Mouse (Mus musculus) T-helper 2 cell (primary cell): Measurements from ENCODE around the gene Tsc22d2.

Experiments
- in situ Hi-C: fragments of 300-600 bp; cut with MboI, MseI; formaldehyde crosslinking; loops from one replicate; pipeline ENCODE4 v1.15.1; 2025; ENCODE audit warnings: high pct_unique_total_duplicates

Tsc22d2 gene

DNA sequence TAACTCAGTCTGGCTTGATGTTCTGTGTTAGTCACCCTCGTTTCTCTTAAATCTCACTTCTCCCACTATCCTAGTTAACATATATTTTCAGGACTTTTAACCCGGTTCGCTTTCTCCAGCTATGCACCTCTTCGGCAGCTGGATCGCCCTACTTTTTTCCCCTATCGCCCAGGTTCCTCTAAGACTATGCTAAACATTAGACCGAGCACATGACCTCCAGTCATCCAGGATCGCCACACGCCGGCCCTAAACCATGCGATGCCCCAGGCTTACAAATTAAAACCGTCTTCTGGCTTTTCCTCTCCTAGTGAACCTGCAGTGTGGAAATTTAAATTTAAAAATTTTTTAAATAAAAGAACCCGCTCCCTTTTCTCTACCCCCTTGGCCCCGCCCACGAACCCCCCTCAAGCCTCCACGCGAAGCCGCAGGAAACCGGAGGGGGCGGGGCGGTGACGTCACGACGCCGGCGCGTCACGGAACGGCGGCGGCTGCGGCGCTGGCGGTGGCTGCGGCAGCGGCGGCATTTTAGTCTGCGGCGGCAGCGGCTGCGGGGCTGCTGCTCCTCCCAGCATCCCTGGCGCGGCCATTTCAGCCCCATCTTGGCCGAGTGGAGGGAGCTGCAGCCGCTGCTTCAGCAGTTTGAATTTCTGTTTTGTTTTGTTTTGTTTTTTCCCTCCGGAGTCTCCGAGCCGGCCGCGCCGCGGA, at the start of gene Tsc22d2:
TSS of gene Tsc22d2 (plus strand) at position 482 of the 705 bp plus-strand sequence.
- in situ Hi-C loops = loop anchor here (10.0 kb wide), 1 partner anchor 110 kb away; the partner anchor contains the start of genes Eif2a and Serp1

- in situ Hi-C loops = no loop called here
Observed at GRCm38 (mm10) chr3:58366756-58367155, 47.8 kb upstream of the Tsc22d2 start.

GRCm38 (mm10) chr3:58370811-58371210, 43.7 kb upstream of the Tsc22d2 start:
- in situ Hi-C loops = no loop called here

DNA sequence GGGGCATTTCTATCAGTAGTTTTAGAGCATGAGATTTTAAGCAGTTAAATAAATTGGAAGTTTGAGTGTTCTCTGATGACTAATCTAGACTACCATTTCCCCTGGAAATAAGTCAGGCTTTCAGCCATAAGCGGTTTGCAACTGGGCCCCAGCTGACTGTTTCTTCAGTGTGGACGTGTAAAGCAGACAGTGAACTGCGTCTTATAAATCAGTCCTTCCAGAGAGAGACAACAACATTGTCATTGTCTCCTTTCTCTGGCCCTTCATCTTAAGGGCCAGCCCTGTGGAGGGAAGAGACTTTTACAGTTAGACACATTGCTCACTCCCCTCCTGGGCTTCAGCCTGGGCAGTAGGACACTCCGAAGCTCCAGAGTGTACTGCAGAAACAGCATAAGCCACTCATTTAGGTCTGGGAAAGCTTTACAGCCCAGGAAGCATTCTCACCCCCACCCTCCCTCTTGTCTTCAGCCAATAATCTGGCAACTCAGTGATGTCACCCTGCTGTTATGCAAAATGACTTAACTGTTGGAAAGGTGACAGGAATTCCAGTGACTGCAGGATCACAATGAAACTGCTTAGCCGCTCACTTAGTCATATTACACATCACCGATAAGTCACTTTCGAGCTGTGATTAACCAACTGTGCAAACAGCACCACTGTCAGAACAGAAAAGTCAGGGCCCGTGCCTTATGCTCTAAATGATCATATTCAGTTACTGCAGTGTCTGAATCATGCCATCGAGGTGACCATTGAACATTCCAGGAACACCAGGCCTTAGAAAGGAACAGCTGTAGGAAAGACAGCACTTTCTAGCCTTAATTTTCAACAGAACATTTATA, 42.2 kb upstream of the Tsc22d2 start:
- in situ Hi-C loops = no loop called here

- in situ Hi-C loops = no loop called here
Observed at GRCm38 (mm10) chr3:58372905-58373208, 41.7 kb upstream of the Tsc22d2 start.

- in situ Hi-C loops = no loop called here
Observed at GRCm38 (mm10) chr3:58374281-58374680, 40.2 kb upstream of the Tsc22d2 start.

DNA sequence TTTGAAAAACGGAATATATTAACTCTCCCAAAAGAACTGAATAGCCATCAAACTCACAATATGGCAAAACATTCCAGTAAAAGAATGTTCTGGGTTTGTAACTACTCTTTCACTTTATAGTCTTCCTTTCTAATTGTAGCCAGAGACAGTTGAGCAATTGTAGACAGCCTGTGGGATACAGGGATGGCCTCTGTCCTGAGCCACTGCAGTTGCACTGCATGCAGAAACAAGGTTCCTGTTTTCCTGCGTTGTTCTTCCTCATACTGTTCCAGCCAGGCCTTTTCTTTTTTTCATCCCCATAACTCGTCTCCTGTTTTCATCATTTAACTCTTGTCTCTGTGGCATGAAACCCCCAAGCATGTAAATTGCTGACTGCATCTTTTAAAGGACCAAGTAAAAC, 37.8 kb upstream of the Tsc22d2 start:
- in situ Hi-C loops = no loop called here

DNA sequence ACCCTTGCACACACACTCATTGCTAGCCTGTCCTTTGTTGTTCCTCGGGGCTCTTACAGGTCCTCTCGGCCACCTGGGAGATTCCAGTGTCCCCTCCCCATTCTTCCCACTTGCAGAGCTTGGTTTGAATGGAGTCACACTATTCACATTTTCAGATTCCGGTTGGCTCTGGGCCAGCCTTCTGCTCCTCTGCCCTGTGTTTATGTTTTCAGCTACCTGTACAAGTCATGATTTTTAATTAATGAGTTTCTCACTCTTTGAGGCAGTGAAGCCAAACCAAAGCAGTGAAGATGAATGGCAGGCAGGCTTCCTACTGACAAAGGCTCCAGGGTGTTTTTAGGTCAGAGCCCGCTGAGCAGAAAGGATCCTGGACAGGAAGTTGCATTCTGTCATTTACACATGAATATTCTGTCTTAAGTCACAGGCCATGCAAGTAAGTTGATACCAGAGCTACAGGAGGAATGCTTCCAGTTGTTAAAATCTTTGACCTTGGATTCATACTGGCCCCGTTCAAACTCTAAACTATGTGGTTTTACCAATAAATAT, 36.9 kb upstream of the Tsc22d2 start:
- in situ Hi-C loops = no loop called here

DNA sequence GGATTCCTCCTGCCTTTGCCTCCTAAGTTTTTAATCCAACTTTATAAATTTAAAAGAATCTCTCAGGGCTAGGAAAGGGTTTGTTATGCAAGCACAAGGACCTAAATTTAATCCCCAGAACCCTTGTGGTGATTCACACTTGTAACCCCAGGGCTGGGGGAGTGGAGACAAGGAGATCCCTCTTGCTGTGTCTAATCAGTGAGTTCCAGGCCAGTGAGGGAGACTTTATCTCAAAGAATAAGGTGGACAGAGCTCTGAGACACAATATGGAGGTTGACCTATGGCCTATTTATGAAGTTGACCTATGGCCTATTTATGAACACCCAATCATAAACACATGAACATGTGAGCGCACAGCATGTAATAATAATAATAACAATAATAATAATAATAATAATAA, 31.8 kb upstream of the Tsc22d2 start:
- in situ Hi-C loops = no loop called here

DNA sequence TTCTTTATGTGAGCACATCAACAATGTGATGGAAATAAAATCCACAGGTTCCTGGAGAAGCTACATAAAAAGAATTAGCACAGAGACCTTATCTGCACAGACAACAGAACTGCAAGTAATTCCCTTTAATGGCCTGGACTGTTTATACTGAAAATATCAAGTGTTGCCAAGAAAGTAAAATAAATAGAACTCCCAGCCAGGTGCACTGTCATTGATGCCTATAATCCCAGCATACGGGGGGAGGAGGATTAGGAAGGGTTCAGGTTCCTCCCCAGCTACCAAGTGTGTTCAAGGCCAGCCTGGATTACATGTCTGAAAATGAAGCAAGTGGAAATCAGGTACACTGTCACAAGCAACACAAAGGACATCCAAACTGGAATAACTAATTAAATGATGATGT, 29.5 kb upstream of the Tsc22d2 start:
- in situ Hi-C loops = no loop called here

DNA sequence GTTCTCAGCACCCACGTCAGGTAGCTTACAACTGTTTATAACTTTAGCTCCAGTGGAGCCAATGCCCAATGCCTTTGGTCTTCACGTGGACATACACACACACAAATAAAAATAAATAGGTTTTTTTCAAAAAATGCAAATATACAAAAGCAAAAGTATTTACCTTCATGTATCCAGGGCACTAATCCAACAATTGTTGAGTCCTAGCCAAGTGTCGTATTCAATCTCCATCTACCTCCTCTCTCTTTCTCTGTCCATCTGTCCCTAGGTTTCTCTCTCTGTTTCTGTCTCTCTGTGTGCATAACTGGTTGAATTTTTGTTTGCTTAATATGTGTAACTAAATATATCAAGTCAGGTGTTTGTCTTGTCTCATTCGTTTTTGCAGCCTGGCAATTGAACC, 25.8 kb upstream of the Tsc22d2 start:
- in situ Hi-C loops = no loop called here

- in situ Hi-C loops = no loop called here
Observed at GRCm38 (mm10) chr3:58398541-58398940, 16.0 kb upstream of the Tsc22d2 start.

- in situ Hi-C loops = no loop called here
Observed at GRCm38 (mm10) chr3:58399931-58400330, 14.6 kb upstream of the Tsc22d2 start.

DNA sequence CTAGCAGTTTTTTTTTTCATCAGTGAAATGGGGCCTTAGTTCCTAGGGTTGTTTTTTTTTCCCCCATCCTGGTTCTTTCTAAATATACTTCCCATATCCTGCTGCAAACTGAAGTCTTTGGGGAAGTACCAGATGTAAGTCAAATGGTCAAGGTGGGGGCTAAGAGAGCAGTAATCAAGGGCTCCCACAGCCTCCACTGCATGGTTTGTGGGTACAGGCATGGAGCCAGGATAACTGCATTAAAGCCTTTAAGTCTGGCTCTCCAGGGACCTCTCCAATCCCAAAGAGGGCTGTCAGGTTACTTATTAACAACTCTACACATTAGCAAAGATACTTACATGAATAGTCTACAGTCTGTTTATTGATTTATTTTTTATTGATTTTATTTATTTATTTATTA, 2.8 kb upstream of the Tsc22d2 start:
- in situ Hi-C loops = loop anchor here (10.0 kb wide), 1 partner anchor 113 kb away; the partner anchor contains the start of genes Eif2a and Serp1

DNA sequence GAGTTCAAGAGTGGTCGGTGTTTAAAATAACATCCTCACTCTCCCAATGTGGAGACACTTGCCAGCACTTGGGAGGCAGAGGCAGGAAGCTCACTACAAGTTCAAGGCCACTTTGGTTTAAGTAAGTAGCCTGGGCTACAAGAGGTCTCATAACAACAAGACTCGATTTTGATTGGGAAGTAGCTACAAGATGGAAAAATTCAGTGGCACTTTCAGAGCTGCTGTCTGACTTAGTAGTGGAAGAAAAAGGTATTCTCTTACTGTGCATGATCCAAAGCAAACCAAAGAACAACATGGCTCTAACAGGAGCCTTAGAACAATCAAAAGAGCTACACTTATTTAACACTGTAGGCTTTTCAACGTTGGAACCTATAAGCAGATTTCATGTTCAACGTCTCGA, 844 bp upstream of the Tsc22d2 start:
- in situ Hi-C loops = loop anchor here (10.0 kb wide), 1 partner anchor 111 kb away; the partner anchor contains the start of genes Eif2a and Serp1

DNA sequence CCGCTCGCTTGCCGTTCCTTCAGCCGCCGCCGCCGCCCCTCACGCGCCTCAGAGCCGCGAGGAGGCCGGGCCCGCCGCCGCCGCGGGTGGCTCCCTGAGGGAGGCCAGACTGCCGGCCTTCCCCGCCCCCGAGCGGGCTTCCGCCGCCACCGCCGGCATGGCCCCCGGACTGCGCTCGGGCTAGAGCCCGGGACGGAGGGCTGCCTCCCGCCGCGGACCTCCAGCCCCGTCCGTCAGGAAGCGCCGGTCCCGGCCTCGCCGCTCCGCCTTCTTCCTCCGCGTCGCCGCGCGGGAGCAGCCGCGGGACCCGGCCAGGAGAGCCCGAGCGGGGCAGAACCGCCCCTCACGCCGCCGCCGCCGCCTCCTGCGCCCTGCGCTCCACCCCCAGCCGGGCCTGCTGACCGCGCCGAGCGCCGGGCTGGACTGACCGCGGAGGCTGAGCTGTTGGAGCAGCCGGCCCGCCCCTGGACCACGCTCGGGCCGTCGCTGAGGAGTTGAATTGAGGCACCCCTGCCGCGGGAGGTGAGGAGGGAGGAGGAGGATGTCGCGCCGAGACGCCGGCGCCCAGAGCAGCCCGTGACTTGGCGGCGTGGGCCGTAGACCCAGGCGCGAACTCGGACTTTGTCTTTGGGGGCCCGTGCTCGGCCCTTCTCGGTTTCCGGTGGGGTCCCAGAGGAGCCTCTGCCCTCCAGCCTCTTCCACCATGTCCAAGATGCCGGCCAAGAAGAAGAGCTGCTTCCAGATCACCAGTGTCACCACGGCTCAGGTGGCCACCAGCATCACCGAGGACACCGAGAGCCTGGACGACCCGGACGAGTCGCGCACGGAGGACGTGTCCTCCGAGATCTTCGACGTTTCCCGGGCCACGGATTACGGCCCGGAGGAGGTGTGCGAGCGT, 720 bp downstream of the Tsc22d2 start:
- in situ Hi-C loops = loop anchor here (10.0 kb wide), 1 partner anchor 110 kb away; the partner anchor contains the start of genes Eif2a and Serp1

DNA sequence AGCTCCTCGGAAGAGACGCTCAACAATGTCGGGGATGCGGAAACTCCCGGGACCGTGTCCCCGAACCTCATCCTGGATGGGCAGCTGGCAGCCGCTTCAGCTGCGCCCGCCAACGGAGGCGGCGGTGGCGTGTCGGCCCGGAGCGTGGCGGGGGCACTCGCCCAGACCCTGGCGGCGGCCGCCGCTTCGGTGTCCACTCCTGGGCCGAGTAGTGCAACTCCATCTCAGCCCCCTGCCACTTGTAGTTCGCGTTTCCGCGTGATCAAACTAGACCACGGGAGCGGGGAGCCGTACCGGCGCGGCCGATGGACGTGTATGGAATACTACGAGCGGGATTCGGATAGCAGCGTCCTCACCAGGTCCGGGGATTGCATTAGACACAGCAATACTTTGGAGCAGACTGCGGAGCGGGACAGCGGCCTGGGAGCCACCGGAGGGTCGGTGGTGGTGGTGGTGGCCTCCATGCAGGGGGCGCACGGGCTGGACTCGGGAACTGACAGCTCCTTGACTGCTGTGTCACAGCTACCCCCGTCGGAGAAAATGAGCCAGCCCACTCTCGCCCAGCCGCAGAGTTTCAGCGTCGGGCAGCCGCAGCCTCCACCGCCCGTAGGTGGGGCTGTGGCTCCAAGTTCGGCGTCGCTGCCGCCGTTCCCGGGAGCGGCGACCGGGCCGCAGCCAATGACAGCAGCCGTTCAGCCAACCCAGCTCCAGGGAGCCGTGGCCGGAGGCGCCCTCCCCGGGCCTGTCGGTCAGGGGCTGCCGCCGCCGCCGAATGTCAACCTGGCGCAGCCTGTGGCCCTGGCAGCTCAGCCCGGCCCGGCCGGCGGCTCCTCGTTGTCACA, 1.6 kb downstream of the Tsc22d2 start:
- in situ Hi-C loops = loop anchor here (10.0 kb wide), 1 partner anchor 109 kb away; the partner anchor contains the start of genes Eif2a and Serp1

- in situ Hi-C loops = loop anchor here (10.0 kb wide), 1 partner anchor 108 kb away; the partner anchor contains the start of genes Eif2a and Serp1
Observed at GRCm38 (mm10) chr3:58416726-58417437, 2.4 kb downstream of the Tsc22d2 start.
